In genomic region chr15:85662271-85662670, GRCm38 (mm10) we compare ENCODE assay signal across 16 mouse cellular contexts.
"Had no signal": no experiment of that assay in that cellular context is flagged by ENCODE, and none has a peak within 500 bp of the region (broad histone marks: within the 10 kb centered on the region; RNA-seq: fewer than 3 reads in every experiment).

No protein-coding gene starts in this region.

- H3K9me3 ChIP-seq: limb, embryonic 12.5 days; limb, embryonic 15.5 days; midbrain, embryonic 12.5 days; neural tube, embryonic 12.5 days had no signal

- H3K4me3 ChIP-seq: limb, embryonic 12.5 days; limb, embryonic 15.5 days; midbrain, embryonic 12.5 days; neural tube, embryonic 12.5 days had no signal

- ATAC-seq: liver, postnatal 0 days; lung, postnatal 0 days; midbrain, embryonic 16.5 days had no signal

- H3K4me2 ChIP-seq: limb, embryonic 12.5 days; limb, embryonic 15.5 days; liver, embryonic 11.5 days; lung, embryonic 14.5 days; midbrain, embryonic 12.5 days; neural tube, embryonic 12.5 days had no signal

- H3K27ac ChIP-seq: limb, embryonic 12.5 days; limb, embryonic 15.5 days; liver, embryonic 14.5 days; macrophage; midbrain, embryonic 12.5 days; neural tube, embryonic 12.5 days had no signal

- H3K36me3 ChIP-seq: midbrain, embryonic 12.5 days; neural tube, embryonic 12.5 days had no signal

- H3K9ac ChIP-seq: limb, embryonic 12.5 days; limb, embryonic 15.5 days; liver, embryonic 14.5 days; liver, postnatal 0 days; lung, embryonic 14.5 days; midbrain, embryonic 12.5 days; neural tube, embryonic 12.5 days had no signal

- DNase-seq: kidney, adult 11 months; kidney, adult 9 months; left cerebral cortex, postnatal 4 days; liver, postnatal 0 days; lung, embryonic 14.5 days; thymus, adult 18-20 months; thymus, postnatal 36 days had no signal
